Mouse (Mus musculus) thymus, adult 2 months (tissue): Measurements from ENCODE around the gene Foxo1. TPM values are rescaled to one million over a fixed set of nuclear protein-coding genes. Genes with fewer than 3 reads are reported as not detected.
A peak's percentile ranks its signal among the peaks of the same experiment; 100 is the strongest.

Experiments used
- DNase-seq: peaks from one replicate; pipeline ENCODE4 v3.0.0; 2021
- H3K27ac ChIP-seq: fragments of 200-500 bp; 2 replicates; pipeline ENCODE4 v1.5.1; 2012; ENCODE audit warnings: low read length, control low read depth; ENCODE audit not compliant: control insufficient read depth, insufficient read depth
- H3K27me3 ChIP-seq: fragments of 200-500 bp; 2 replicates; pipeline ENCODE4 v1.6.1; 2012; ENCODE audit warnings: mild to moderate bottlenecking, low read length, moderate library complexity, mixed read lengths; ENCODE audit not compliant: control insufficient read depth, insufficient read depth
- H3K36me3 ChIP-seq: fragments of 200-500 bp; 2 replicates; pipeline ENCODE4 v1.6.1; 2012; ENCODE audit warnings: mild to moderate bottlenecking, low read length, moderate library complexity; ENCODE audit not compliant: control insufficient read depth, insufficient read depth
- H3K4me1 ChIP-seq: fragments of 200-500 bp; replicated peaks from 2 replicates; pipeline ENCODE4 v1.6.1; 2012; ENCODE audit warnings: low read length; ENCODE audit not compliant: control insufficient read depth, insufficient read depth
- H3K4me3 ChIP-seq: fragments of 200-500 bp; 2 replicates; pipeline ENCODE4 v1.5.1; 2012; ENCODE audit warnings: mild to moderate bottlenecking, low read length, control low read depth, moderate library complexity; ENCODE audit not compliant: control insufficient read depth, insufficient read depth
- CTCF ChIP-seq: fragments of 200-500 bp; IDR thresholded peaks from 2 replicates; pipeline ENCODE4 v1.5.1; 2012; ENCODE audit warnings: mild to moderate bottlenecking, control low read depth, low read length, moderate library complexity, borderline replicate concordance; ENCODE audit not compliant: control insufficient read depth, poor library complexity, insufficient read depth; ENCODE audit errors: extremely low read depth
- POLR2A ChIP-seq: fragments of 200-500 bp; IDR thresholded peaks from 2 replicates; pipeline ENCODE4 v1.6.1; 2012; ENCODE audit warnings: mild to moderate bottlenecking, low read length, control low read depth, moderate library complexity; ENCODE audit not compliant: control insufficient read depth, poor library complexity, insufficient read depth; ENCODE audit errors: extremely low read depth
- WGBS: fragments of 180-500 bp; shearing (Covaris S2); methylation state at CpG from one replicate; pipeline ENCODE4 v1.1.7; 2018; 5-methylcytosine and 5-hydroxymethylcytosine counted together
- polyA plus RNA-seq: library from polyadenylated mRNA; depleted of rRNA; stranded (reverse); fragments of >200 nt; gene quantifications from 2 replicates; pipeline ENCODE4 v1.2.3, GENCODE M21; 2012

Foxo1 gene
- polyA plus RNA-seq, 1 experiment = 20.9 TPM

- Histone ChIP-seq H3K27ac (no peak overlapping the region), H3K27me3 (no peaks in the 10 kb centered on the region), H3K36me3 (no peaks in the 10 kb centered on the region), H3K4me1 (peaks cover 10% of the 10 kb centered on the region), H3K4me3 (no peak overlapping the region)
- no peak for DNase-seq
- WGBS = 97% methylated on average over 5 of the region's 5 CpGs
- TF ChIP-seq CTCF = no peak
Observed at GRCm38 (mm10) chr3:52293946-52294345, 25.8 kb downstream of the Foxo1 start.

GRCm38 (mm10) chr3:52295688-52296087 lies 27.6 kb downstream of the Foxo1 start:
- WGBS = 88% methylated on average over 1 of the region's 1 CpGs
- Histone ChIP-seq H3K27me3 (no peaks in the 10 kb centered on the region), H3K27ac (no peak overlapping the region), H3K36me3 (no peaks in the 10 kb centered on the region), H3K4me1 (peaks cover 22% of the 10 kb centered on the region), H3K4me3 (no peak overlapping the region)
- no peak for DNase-seq
- TF ChIP-seq POLR2A (no peak), CTCF (no peak)

- 92% methylated on average over 7 of the region's 7 CpGs for WGBS
- H3K4me1 ChIP-seq = peaks cover 22% of the 10 kb centered on the region
- no peaks in the 10 kb centered on the region for H3K27me3 ChIP-seq
- TF ChIP-seq POLR2A (no peak), CTCF (no peak)
- no peak overlapping the region for H3K4me3 ChIP-seq
- H3K36me3 ChIP-seq = no peaks in the 10 kb centered on the region
- H3K27ac ChIP-seq = no peak overlapping the region
- DNase-seq = no peak
Observed at GRCm38 (mm10) chr3:52296224-52296760, 28.2 kb downstream of the Foxo1 start.

- H3K4me1 ChIP-seq = peaks cover 22% of the 10 kb centered on the region
- H3K36me3 ChIP-seq = no peaks in the 10 kb centered on the region
- no peak overlapping the region for H3K4me3 ChIP-seq
- DNase-seq = no peak
- no peaks in the 10 kb centered on the region for H3K27me3 ChIP-seq
- 93% methylated on average over 15 of the region's 15 CpGs for WGBS
- TF ChIP-seq CTCF (no peak), POLR2A (no peak)
- no peak overlapping the region for H3K27ac ChIP-seq
Observed at GRCm38 (mm10) chr3:52297291-52298018, 29.3 kb downstream of the Foxo1 start.

GRCm38 (mm10) chr3:52298683-52299082 lies 30.5 kb downstream of the Foxo1 start:
- 90% methylated on average over 4 of the region's 4 CpGs for WGBS

GRCm38 (mm10) chr3:52299376-52299775 lies 31.2 kb downstream of the Foxo1 start:
- no peaks in the 10 kb centered on the region for H3K27me3 ChIP-seq
- 49% methylated on average over 2 of the region's 2 CpGs for WGBS
- H3K36me3 ChIP-seq = no peaks in the 10 kb centered on the region
- no peak overlapping the region for H3K27ac ChIP-seq
- no peak overlapping the region for H3K4me3 ChIP-seq
- H3K4me1 ChIP-seq = peaks cover 16% of the 10 kb centered on the region
- TF ChIP-seq CTCF (no peak), POLR2A (no peak)
- DNase-seq = peak; percentile 54

More at GRCm38 (mm10) chr3:52298683-52299082, 30.5 kb downstream of the Foxo1 start:
- Histone ChIP-seq H3K27me3 (no peaks in the 10 kb centered on the region), H3K4me1 (peaks cover 18% of the 10 kb centered on the region), H3K4me3 (no peak overlapping the region), H3K36me3 (no peaks in the 10 kb centered on the region), H3K27ac (no peak overlapping the region; the same call in 1 of the 2 replicates)
- no peak for DNase-seq
- TF ChIP-seq CTCF (no peak), POLR2A (no peak)

GRCm38 (mm10) chr3:52300517-52300916 lies 32.4 kb downstream of the Foxo1 start:
- WGBS = 80% methylated on average over 6 of the region's 6 CpGs
- peaks cover 16% of the 10 kb centered on the region for H3K4me1 ChIP-seq
- no peaks in the 10 kb centered on the region for H3K36me3 ChIP-seq
- H3K4me3 ChIP-seq = no peak overlapping the region
- no peak for DNase-seq
- no peak overlapping the region for H3K27ac ChIP-seq
- TF ChIP-seq POLR2A (no peak), CTCF (no peak)
- no peaks in the 10 kb centered on the region for H3K27me3 ChIP-seq
